Mouse (Mus musculus) ZHBTc4 (cell line): ENCODE measurements around the gene Camk2b.

ENCODE experiments used
- DNase-seq: peaks from one replicate; pipeline ENCODE4 v3.0.0-alpha.2; 2011; ENCODE audit warnings: low read depth, low spot score

Gene Camk2b

DNA sequence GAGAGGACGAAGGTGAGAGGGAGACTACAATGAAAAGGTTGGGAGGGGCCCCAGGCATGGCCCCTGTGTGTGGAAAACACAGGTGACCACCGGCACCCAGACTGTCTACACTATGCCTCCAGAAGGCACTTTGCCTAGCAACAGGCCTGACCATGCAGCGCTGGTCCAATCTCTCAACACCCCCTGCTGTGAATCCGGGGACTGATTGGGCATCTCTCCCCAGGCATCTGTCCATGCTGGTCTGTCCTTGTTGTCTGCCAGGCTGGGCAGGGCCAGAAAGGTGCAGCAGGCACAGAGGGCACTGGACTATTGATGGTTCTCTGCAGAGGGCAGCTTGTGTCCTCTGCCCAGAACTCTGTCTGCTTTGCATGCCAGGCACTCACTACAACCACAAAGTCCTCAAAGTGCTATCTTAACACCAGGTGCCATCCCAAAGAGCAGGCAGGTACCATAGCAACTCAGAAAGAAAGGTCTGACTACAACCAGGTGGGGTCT lies 16.0 kb downstream of the Camk2b start:
- DNase-seq, result no peak

DNA sequence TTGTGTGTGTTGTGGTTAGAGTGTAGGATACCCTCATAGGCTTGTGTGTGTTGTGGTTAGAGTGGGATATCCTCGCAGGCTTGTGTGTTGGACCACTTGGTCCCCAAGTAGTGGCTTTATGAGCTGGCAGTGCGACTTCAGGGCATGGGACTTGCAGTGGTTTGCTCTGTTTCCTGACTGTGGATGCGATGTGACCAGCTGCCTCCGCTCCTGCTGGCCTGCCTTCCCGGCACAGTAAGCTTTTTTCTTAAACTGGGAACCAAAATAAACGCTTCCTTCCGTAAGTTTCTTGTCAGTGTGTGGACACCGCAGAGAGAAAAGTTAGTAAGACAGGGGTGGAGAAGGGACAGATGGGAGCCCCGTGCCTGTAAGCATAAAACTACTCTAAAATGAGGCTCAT lies 18.0 kb downstream of the Camk2b start:
- DNase-seq, result no peak

DNA sequence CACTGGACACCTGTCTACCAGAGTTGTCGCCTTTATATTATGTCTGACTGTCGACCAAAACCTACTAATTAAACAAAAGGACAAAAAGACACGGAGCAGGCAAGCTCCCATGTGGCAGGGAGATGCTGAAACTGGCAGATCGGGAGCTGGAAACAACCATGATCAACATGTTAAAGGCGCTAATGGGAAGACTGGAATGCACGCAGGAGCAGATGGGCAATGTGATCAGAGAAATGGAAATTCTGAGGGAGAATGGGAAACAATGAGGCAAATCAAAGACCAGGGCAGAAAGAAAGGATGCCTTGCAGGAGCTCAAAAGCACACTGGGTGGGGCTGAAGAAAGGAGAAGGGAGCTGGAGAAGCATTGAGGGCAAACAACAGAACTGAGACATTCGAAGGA lies 27.2 kb downstream of the Camk2b start:
- DNase-seq, result peak; percentile 94

DNA sequence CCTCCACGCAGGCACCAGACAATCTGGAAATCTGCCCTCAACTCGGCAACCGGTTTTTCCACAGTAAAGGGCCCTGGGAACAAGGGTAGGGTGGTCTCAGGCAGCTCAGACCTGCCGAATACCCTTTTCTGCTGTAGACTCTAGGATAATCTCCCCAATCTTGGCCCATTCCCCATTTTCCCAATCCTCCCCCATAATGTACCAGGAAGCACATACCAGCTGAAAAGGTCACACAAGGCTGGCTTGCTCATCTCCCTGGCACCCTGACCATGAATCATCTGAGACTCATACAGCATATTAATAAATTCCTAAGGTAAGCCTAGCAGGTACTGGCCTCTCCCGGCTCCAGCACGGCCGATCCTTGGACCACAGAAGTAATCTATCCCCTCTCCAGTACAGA lies 28.5 kb downstream of the Camk2b start:
- no peak for DNase-seq

DNA sequence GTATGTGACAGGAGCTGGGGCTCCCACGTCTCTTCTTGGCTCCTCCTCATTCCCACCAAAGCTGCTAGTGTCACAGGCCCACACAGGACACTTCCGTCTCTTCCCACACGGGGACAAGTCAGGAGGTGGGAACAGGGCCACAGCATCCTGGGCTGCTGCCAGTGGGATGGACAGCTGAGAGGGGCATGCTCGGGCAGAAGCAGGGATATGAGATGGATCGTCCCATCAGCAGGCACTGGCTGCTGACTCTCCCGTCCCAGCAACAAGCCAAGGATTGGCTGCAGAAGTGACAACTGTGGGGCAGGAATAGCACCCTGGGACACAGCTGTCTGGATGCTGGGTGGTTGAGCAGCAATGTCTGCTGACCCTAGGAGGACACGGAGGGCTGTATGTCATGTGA lies 29.0 kb downstream of the Camk2b start:
- no peak for DNase-seq

GRCm38 (mm10) chr11:6036477-6036876 lies 29.7 kb downstream of the Camk2b start:
- DNase-seq, result no peak

- DNase-seq, result no peak
Observed at GRCm38 (mm10) chr11:6035521-6035920, 30.6 kb downstream of the Camk2b start.

DNA sequence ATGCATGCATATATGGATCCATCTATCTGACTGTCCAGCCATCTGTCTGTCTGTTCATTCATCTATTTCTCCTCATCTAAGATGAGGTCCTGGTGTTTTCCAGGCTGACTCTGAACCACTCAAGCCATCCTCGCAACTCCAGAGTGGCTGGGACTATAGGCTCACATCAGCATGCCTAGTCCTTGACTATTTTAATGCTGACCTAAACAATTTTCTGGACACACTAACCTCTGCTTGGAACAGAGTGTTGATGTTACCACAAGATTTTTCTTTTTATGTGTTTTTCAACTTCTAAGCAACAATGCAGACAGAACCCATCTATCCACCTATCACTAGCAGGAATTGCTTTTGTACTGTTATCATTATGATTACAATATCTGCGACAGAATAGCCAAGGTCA lies 31.4 kb downstream of the Camk2b start:
- DNase-seq, result no peak

GRCm38 (mm10) chr11:6033801-6034200 lies 32.4 kb downstream of the Camk2b start:
- DNase-seq, result no peak

GRCm38 (mm10) chr11:6033147-6033546 lies 33.0 kb downstream of the Camk2b start:
- DNase-seq, result peak; percentile 65

DNA sequence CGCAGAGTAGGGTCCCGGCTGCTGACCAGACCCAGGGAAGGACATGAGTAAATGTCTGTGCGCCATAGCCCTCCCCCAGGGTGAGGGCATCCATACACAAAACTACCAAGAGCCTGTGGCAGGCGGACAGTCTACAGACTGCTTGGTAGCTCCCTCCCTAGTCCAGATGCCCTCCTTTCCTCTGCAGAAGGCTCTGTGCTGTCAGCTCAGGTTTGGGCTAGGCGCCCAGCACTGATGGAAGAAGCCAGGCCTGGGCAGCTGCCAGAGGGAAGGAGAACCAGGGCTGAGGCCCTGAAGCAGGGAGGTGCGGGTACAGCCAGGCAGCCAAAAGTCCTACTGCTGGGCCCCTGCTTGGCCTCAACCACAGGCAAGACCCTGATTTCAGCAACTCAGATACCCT lies 35.5 kb downstream of the Camk2b start:
- DNase-seq, result no peak

- DNase-seq, result no peak
Observed at GRCm38 (mm10) chr11:6029790-6030189, 36.4 kb downstream of the Camk2b start.

DNA sequence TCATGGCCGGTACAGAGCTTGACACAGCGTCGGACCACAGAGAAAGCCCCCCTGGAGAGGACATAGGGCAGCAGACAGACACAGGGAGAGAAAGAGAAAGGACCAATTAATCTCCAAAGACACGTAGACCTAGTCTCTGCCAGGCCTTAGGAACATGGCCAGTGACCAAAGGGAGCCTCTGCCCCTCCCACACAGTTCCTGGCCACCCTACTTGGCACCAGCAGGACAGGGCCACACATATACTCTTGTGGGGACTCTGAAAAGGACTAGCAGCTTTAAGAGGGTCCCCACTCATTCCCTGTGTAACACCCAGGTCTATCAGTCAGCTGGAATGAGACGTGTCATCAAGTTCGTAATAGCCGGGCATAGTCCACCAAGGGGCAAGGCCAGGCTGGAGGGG lies 37.3 kb downstream of the Camk2b start:
- no peak for DNase-seq

- no peak for DNase-seq
Observed at GRCm38 (mm10) chr11:6026361-6026760, 39.8 kb downstream of the Camk2b start.

- no peak for DNase-seq
Observed at GRCm38 (mm10) chr11:6024923-6025652, 41.1 kb downstream of the Camk2b start.

GRCm38 (mm10) chr11:6020897-6021839 lies 45.0 kb downstream of the Camk2b start:
- DNase-seq, result no peak

GRCm38 (mm10) chr11:6020360-6020759 lies 45.8 kb downstream of the Camk2b start:
- DNase-seq, result no peak

- DNase-seq, result no peak
Observed at GRCm38 (mm10) chr11:6018218-6019010, 47.7 kb downstream of the Camk2b start.

DNA sequence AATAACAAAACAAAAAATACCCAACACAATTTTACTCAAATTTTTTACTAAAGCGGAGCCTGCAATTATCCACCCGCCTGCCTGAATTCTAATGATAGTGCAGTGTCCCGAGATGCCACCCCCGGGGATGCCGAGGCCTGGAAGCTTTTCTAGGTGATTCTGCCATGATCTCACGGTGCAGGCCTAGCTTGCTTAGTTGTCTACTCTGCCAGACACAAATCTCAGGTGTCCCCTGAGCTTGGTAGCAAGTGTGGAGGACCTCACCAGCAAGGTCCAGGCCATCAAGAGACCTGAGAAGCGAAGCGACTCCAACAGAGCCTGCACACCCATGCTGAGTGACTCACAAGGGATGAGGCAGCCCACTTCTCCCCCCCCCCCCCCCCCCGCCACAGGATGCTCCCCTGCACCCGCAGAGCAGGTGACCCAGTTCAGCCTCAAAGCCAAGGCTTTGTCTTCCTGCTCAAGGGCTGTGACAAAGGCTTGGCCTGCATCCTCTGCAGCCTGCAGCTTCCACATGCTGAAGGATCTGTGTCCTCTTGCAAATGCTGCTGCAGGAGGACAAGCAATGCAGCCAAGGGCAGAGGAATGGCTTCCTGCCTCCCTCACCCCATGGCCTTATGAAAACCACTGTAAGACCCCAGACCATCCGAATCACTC lies 48.5 kb downstream of the Camk2b start:
- no peak for DNase-seq

GRCm38 (mm10) chr11:6016797-6017395 lies 49.3 kb downstream of the Camk2b start:
- DNase-seq, result no peak

GRCm38 (mm10) chr11:6016368-6016767 lies 49.8 kb downstream of the Camk2b start:
- peak; percentile 34 for DNase-seq
